Mouse (Mus musculus) cerebellum, adult 8-10 months (tissue): Measurements from ENCODE around the gene Mib2.
A peak's percentile ranks its signal among the peaks of the same experiment; 100 is the strongest.
"Not testable (repeated sequence)": the region's sequence is repeated elsewhere in the genome, so short reads cannot be mapped to it uniquely, and the experiment has no call there.

Experiments used
- DNase-seq: peaks from one replicate; pipeline ENCODE4 v3.0.0; 2022

The Mib2 gene

DNA sequence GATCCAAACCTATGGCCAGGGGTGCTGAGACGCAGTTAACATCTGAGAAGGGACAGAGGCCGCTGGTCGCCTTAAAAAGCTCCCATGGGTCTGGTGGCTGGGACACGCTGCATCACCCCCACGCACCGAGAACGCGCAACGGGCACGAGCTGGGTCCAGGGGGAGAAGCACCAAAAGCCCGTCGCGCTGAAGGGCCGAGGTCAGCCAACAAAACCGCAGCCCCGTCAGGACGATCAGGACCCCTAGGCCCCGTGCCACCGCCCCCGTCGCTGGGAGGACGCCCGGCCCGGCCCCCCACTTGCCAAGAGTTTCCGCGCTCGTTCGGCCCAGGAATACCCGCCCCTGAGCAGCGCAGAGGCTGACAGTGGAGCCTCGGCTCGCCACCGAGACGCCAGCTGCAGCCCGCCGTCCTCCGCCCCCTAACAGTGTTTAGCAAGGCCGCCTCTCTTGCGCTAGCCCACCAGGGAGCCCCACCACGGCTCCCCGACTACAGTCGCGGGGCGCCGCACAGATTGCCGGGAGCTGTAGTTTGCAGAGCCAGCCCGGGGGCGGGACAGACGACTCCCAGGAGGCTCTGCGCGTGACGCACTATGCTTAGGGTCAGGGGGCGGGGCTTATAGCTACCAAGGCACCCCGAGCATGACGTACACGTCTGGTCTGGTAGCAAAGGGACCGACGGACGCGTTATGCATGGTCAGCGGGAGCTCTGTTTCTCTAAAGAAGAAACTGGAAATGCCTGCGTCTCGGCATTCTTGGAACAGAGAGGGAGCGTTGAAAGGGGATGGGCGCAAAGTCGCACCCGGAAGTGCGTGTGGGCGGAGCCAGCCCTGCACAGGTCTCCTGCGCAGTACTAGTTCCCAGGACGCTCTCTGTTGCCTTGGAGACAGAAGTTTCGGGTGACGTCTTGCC is at the start of gene Mib2:
Gene Mib2, minus strand, starts transcription at position 510 of the 909 bp plus-strand sequence.
- DNase-seq = peak; percentile 99

GRCm38 (mm10) chr4:155710521-155711252 is 41.7 kb upstream of the Mib2 start:
- peak; percentile 51 for DNase-seq

GRCm38 (mm10) chr4:155708988-155709387 is 40.0 kb upstream of the Mib2 start:
- DNase-seq = no peak

- DNase-seq = no peak
These were observed 39.6 kb upstream of the Mib2 start for GRCm38 (mm10) chr4:155708582-155708981.

GRCm38 (mm10) chr4:155705592-155705929 is 36.6 kb upstream of the Mib2 start:
- no peak for DNase-seq

GRCm38 (mm10) chr4:155704721-155705591 is 36.0 kb upstream of the Mib2 start, which contains the start of gene Ssu72:
Gene Ssu72 (plus strand): TSS chr4:155704800.
- peak; percentile 94 for DNase-seq

- no peak for DNase-seq
These were observed 34.5 kb upstream of the Mib2 start for GRCm38 (mm10) chr4:155703425-155703929.

DNA sequence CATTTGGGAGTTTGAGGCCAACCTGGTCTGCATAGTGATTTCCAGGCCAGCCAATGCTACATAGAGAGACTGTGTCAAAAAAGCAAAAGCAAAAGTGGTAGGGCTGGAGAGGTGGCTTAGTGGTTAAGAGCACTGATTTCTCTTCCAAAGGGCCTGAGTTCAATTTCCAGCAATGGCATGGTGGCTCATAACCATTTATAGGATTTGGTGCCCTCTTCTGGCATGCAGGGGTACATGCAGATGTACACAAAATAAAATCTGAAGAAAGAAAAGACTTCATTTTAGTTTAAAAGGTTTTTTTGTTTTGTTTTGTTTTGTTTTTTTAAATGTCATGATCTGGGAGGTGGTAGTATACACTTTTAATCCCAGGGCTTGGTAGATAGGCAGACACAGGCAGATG is 31.4 kb upstream of the Mib2 start:
- no peak for DNase-seq

DNA sequence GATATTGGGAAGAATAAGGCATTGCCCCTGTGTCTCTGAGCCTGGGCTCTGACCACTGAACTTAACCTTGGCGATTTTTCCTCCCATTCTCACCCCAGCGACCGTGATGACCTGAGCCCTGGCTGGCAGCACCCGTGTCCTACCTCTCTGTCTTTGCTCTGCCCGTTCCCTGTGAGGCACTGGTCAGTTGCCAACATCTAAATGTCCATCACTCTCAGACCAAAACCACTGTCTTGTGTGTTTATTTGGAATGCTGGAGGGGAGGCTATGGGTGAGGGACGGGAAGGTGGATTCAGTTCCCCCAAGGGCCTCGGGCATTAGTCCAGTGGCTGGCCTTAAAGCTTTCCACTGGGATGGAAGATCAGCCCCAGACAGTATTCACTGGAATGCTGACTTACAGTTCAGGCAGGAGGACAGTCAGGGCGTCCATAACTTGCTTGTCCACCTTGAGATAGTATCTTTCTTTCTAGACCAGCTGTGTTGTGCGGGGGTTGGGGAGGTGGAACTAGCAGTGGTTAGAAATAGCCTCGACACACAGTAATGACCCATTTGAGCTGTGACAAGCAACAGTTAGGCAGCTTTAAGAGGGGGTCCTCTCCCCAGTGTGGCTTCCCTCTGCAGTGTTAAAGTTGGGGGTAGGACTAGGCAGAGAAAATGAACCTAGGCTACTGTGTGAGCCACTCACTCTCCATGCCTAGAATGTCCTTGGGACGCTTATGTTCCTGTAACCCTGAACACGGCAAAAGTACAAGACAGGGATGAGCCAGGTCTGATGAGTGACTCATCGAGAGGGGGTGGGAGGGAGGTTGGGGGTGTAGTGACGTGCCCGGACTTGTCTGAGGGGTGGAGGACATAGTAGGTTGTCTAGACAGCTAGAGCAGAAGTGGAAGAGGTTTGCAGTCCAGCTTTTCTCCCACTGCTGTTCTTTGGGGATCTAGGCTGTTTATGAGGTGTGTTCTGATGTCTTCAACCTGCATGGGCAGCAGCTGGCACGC is 27.6 kb upstream of the Mib2 start:
- peak; percentile 52 for DNase-seq

DNA sequence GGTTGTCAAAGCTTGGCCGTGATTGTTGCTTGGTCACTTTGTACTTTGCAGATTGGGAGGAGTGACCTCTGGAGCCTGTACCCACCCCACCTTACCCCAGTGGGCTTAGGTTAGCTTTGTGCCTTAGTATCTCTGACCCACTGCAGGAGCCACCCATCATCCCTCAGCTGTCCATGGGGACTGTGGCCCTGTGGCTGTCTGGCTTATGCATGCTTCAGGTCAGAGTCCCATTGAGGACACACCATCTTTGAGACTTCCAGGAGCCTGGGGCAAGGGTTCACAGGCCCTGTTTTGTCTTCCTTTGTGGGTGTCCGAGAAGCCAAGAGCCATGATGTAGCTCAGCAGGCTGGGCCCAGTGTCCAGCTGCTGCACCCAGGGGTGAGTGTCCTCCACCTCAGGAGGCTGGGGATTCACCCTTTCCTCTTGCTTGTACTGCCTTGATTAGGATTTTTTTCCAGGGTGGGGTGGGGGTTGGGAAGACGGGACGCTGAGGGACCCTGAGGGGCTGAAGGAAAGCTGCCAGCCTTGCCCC is 26.6 kb upstream of the Mib2 start:
- DNase-seq = peak; percentile 45

- peak; percentile 72 for DNase-seq
These were observed 25.7 kb upstream of the Mib2 start for GRCm38 (mm10) chr4:155694482-155695401.

GRCm38 (mm10) chr4:155694111-155694481 is 25.1 kb upstream of the Mib2 start, which contains the start of gene Fndc10:
Gene Fndc10 (plus strand): TSS chr4:155694342.
- DNase-seq = peak; percentile 88

DNA sequence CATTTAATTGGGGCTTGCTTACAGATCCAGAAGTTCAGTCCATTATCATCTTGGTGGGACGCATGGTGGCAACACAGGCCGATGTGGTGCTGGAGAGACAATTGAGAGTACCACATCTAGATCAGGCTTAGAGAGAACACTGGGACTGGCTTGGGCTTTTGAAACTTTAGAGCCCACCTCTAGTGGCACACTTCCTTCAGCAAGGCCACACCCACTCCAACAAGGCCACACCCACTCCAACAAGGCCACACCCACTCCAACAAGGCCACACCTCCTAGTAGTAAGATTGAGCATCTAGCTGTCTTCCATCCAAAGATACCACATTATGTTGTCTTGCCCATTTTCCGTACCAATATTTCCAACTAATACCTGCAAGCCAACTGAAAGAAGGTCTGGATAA is 23.4 kb upstream of the Mib2 start:
- DNase-seq = no peak

GRCm38 (mm10) chr4:155690571-155691375 is 21.8 kb upstream of the Mib2 start:
- DNase-seq = peak; percentile 97

GRCm38 (mm10) chr4:155687764-155688163 is 18.8 kb upstream of the Mib2 start:
- DNase-seq = not testable (repeated sequence)

DNA sequence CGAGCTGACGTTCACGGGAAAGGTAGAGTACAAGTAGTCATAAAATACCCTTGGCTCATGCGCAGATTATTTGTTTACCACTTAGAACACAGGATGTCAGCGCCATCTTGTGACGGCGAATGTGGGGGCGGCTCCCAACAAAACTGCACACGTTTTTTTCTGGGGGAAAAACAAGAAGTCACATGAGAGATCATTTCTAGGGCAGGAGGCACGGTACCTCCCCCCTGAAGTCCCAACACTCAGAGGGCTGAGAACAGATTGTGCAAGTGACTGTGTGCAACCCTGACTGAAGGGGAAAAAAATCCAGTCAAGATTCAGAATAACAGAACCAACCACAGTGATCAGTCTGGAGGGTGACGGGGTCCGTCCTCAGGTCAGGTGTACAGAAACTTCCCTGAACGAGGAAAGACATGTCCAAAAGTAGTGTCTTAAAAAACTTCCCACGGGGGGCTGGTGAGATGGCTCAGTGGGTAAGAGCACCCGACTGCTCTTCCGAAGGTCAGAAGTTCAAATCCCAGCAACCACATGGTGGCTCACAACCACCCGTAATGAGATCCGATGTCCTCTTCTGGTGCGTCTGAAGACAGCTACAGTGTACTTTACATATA is 14.8 kb upstream of the Mib2 start:
- not testable (repeated sequence) for DNase-seq

DNA sequence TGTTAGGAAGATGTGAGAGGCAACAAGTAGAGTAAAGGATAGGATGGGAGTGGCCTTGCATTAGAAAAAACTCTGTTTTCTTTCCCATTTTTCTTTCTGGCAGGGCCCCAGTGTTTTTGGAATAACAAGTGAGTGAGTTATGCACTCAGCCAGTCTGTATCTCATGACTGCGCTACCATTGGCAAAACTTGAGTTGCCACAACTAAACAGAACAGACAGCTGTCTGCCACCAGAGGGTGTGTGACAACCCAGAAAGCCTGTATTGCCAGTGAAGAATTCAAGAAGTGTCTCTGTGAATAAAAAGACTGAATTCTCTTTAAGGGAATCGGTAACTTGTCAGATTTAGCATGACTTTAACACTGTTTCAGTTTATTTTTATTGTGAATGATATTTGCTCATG is 7.0 kb upstream of the Mib2 start:
- DNase-seq = no peak

GRCm38 (mm10) chr4:155672082-155672481 is 3.1 kb upstream of the Mib2 start:
- DNase-seq = no peak

GRCm38 (mm10) chr4:155670236-155670635 is 1.2 kb upstream of the Mib2 start:
- DNase-seq = not testable (repeated sequence)
